Comparison of ENCODE assay signal across 1 mouse cellular context in the genomic region with DNA sequence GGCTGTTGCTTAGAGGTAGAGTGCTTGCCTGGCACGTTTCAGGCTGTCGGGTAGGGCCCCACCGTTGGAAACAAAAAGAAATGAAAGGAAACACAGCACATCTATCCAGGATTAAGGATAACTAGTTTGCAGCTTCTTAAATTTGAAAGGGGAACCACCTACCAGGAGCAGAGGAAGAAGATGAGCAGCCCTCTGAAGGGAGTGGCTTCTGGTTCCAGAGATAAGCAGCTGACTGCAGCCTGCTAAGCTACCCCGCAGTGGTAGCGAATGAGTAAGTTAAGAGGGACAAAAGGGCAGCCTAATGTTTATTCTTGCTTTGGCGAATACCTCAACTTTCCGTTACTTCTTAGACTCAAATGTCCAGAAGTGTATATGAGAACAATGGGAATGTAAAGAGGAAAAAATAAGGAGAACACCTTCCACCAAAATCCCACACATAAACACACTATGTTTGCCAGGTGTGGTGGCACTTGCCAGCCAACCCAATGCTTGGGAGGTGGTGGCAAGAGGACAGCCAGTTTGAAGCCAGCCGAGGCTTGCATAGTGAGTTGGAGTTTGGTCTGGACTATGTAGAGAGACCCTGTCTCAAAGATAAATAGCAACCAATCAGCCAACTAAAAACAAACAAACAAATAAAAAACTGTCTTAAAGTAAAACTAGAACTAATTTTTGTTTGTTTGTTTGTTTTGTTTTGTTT.
TF ChIP-seq lines count a peak whose summit lies in the region.

No protein-coding gene starts in this region.

TF ChIP-seq in MEL, 35 proteins besides CTCF, POLR2A, EP300 and RAD21:
- peak; percentile 87 for TF ChIP-seq TAL1 (IDR thresholded peaks at IDR 0.05; ENCODE audit: low read length)
- TF ChIP-seq MXI1 (IDR thresholded peaks at IDR 0.05; ENCODE audit: low read depth, low read length), result peak; percentile 49; the same call in 1 of the 2 replicates
- TF ChIP-seq UBTF (IDR thresholded peaks at IDR 0.05; ENCODE audit: borderline replicate concordance, insufficient read depth, low read depth, low read length), result no peak
- TF ChIP-seq ZMIZ1 (IDR thresholded peaks at IDR 0.05; ENCODE audit: low read depth, low read length), result 0 out of 2 replicates have a peak, but pooled peaks have one; percentile 35
- TF ChIP-seq USF2 (IDR thresholded peaks at IDR 0.05; ENCODE audit: borderline replicate concordance in 1 of 2, insufficient read depth in 1 of 2, low read depth in 1 of 2, low read length in 2 of 2), result no peak
- peak; percentile 79 for TF ChIP-seq TCF12 (IDR thresholded peaks at IDR 0.05; ENCODE audit: low read depth, low read length)
- TF ChIP-seq SIN3A (IDR thresholded peaks at IDR 0.05; ENCODE audit: low read length), result peak; percentile 88
- peak; percentile 89 for TF ChIP-seq ETS1 (IDR thresholded peaks at IDR 0.05; ENCODE audit: low read depth, low read length)
- TF ChIP-seq RCOR1 (IDR thresholded peaks at IDR 0.05; ENCODE audit: low read depth, low read length), result peak; percentile 66; the same call in 1 of the 2 replicates
- peak; percentile 89 for TF ChIP-seq GATA1 (IDR thresholded peaks at IDR 0.05; ENCODE audit: low read depth, low read length)
